ENCODE assay signal across 8 mouse cellular contexts in the genomic region with DNA sequence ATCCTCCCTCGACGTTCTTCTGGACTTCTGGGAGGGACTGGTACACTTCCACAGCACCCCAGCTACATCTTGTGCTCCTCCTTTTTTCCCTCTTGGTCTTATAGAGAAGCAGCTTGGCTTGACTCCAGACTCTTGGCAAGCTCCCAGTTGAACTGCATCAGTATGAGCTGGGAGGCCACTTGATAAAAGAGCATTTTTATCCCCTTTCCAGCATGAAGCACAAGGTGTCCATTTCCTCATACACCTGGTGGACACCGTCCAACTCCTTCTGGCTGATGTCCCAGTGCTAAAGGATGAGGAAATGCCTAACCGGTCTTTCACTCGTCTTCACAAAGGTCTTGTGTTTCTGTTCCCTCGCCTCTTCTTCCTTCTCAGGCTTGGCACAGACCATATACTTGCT.
DNase-seq lines count a peak whose midpoint lies in the region; ATAC-seq and TF ChIP-seq lines count a peak whose summit lies in the region.

No protein-coding gene starts in this region.

- no peaks in the 10 kb centered on the region for H3K36me3 ChIP-seq in midbrain, postnatal 0 days (ENCODE audit: insufficient read depth, low read length)
- peaks cover 15% of the 10 kb centered on the region for H3K36me3 ChIP-seq in midbrain, embryonic 13.5 days
- no peaks in the 10 kb centered on the region for H3K36me3 ChIP-seq in liver, embryonic 11.5 days (ENCODE audit: control insufficient read depth, insufficient read depth, low read length)

- ATAC-seq in frontal cortex, adult (ENCODE audit: low TSS enrichment), result peak; percentile 38
- ATAC-seq in midbrain, postnatal 0 days (ENCODE audit: low FRiP score), result no peak
- ATAC-seq in midbrain, embryonic 13.5 days, result no peak
- ATAC-seq in liver, embryonic 11.5 days (replicated peaks; ENCODE audit: low FRiP score), result no peak

- H3K4me3 ChIP-seq in midbrain, postnatal 0 days (ENCODE audit: low read depth, low read length), result no peak overlapping the region
- H3K4me3 ChIP-seq in midbrain, embryonic 13.5 days (replicated peaks), result no peak overlapping the region
- no peak overlapping the region for H3K4me3 ChIP-seq in liver, embryonic 11.5 days (ENCODE audit: low read depth, low read length)

- no peaks in the 10 kb centered on the region for H3K9me3 ChIP-seq in midbrain, postnatal 0 days (ENCODE audit: low read length)
- no peaks in the 10 kb centered on the region for H3K9me3 ChIP-seq in midbrain, embryonic 13.5 days
- no peaks in the 10 kb centered on the region for H3K9me3 ChIP-seq in liver, embryonic 11.5 days (ENCODE audit: control insufficient read depth, low read length)

- no peaks in the 10 kb centered on the region for H3K4me1 ChIP-seq in midbrain, postnatal 0 days (ENCODE audit: insufficient read depth, low read length)
- H3K4me1 ChIP-seq in midbrain, embryonic 13.5 days (replicated peaks), result no peaks in the 10 kb centered on the region
- peaks cover 3% of the 10 kb centered on the region; the same call in 1 of the 2 replicates for H3K4me1 ChIP-seq in liver, embryonic 11.5 days (replicated peaks; ENCODE audit: control insufficient read depth, insufficient read depth, low read length)

- no peak overlapping the region for H3K9ac ChIP-seq in midbrain, postnatal 0 days (replicated peaks; ENCODE audit: low read length, poor library complexity, severe bottlenecking)
- no peak overlapping the region for H3K9ac ChIP-seq in midbrain, embryonic 13.5 days (replicated peaks)
- H3K9ac ChIP-seq in liver, embryonic 11.5 days (ENCODE audit: low read depth, low read length), result no peak overlapping the region

- H3K4me2 ChIP-seq in midbrain, postnatal 0 days (ENCODE audit: low read depth, low read length, poor library complexity, severe bottlenecking), result no peak overlapping the region
- H3K4me2 ChIP-seq in midbrain, embryonic 13.5 days (replicated peaks), result no peak overlapping the region
- H3K4me2 ChIP-seq in liver, embryonic 11.5 days, result no peak overlapping the region

- no peaks in the 10 kb centered on the region for H3K27me3 ChIP-seq in midbrain, postnatal 0 days (ENCODE audit: insufficient read depth, low read length)
- no peaks in the 10 kb centered on the region for H3K27me3 ChIP-seq in midbrain, embryonic 13.5 days
- H3K27me3 ChIP-seq in liver, embryonic 11.5 days (replicated peaks; ENCODE audit: control insufficient read depth, insufficient read depth, low read length), result no peaks in the 10 kb centered on the region

- WGBS in midbrain, postnatal 0 days, result 75% methylated on average over 6 of the region's 6 CpGs
- WGBS in midbrain, embryonic 13.5 days, result 91% methylated on average over 6 of the region's 6 CpGs
- 23% methylated on average over 6 of the region's 6 CpGs for WGBS in large intestine, adult 2 months
- WGBS in liver, embryonic 11.5 days, result 88% methylated on average over 6 of the region's 6 CpGs

- DNase-seq in frontal cortex, postnatal 25 days (ENCODE audit: low spot score in 2 of 2), result no peak
- DNase-seq in midbrain, postnatal 0 days (ENCODE audit: low spot score), result peak; percentile 60
- peak; percentile 77 for DNase-seq in large intestine, adult 2 months (ENCODE audit: low read depth, low spot score)
- peak; percentile 49 for DNase-seq in testis, postnatal 10 days (ENCODE audit: low spot score)
- DNase-seq in liver, embryonic 11.5 days (ENCODE audit: low spot score), result no peak
- DNase-seq in c-Kit-positive CD71-positive TER-119-positive erythroid progenitor cells, embryonic 14.5 days (ENCODE audit: low spot score), result no peak

- H3K27ac ChIP-seq in midbrain, postnatal 0 days (ENCODE audit: low read depth, low read length), result no peak overlapping the region
- H3K27ac ChIP-seq in midbrain, embryonic 13.5 days, result no peak overlapping the region
- H3K27ac ChIP-seq in liver, embryonic 11.5 days (ENCODE audit: low read depth, low read length), result no peak overlapping the region

- TF ChIP-seq CTCF in midbrain, postnatal 0 days (IDR thresholded peaks at IDR 0.05), result no peak

Comparison
In these comparisons a context has a peak if more than half of its experiments do, and no peak if none do; other contexts are left out.
1. DNase-seq: peak in midbrain, postnatal 0 days (single experiment), large intestine, adult 2 months (single experiment) and testis, postnatal 10 days (single experiment); none in frontal cortex, postnatal 25 days (0 of 2), liver, embryonic 11.5 days (single experiment) and c-Kit-positive CD71-positive TER-119-positive erythroid progenitor cells, embryonic 14.5 days (single experiment).